Mouse (Mus musculus): ENCODE results near the gene Tsacc. TPM values are rescaled to one million over a fixed set of nuclear protein-coding genes. Genes with fewer than 3 reads are reported as not detected.

Tsacc gene
- polyA plus RNA-seq (2017; shearing (Covaris generic)), result 1 to 10 TPM; 4.3 to 6.7 TPM

DNA sequence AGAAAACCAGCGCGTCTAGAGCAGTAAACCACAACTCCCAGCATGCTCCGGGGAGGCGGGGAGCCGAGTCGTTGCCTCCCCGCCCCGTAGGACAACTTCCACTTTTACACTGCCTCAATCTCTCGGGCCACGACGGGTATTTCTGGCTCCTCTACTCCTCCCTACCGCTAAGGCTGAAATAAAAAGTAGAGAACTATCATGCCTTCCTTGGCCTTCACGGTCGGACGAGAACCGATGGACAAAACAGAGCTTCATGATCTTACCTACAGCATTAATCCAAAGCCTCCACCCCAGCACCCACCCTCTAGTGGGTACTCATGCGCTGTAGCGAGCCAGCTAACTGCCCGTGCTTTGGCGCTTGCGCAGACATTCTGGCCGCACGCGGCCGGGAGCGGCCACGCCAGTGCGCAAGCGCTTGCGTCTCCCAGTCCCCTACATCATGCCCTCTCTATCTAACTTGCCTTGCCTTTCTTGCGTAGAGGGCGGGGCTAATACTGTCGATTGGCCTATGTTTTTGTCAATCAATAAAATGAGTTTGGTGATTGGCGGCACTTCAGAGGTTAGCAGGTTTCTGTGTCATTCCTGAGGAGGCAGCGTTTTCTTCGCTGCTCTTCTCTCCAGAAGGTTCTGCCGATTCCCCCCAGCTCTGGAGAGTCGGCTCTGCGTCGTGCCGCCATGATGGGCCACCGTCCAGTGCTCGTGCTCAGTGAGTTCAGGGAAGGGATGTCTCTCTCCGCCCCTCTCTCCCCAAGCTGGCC is at the start of gene Tsacc, which contains the start of gene Cct3:
Gene Tsacc (minus strand): TSS at position 439 of the 758 bp plus-strand sequence.
Gene Cct3 (plus strand): TSS at position 556 of the 758 bp plus-strand sequence.

DNA sequence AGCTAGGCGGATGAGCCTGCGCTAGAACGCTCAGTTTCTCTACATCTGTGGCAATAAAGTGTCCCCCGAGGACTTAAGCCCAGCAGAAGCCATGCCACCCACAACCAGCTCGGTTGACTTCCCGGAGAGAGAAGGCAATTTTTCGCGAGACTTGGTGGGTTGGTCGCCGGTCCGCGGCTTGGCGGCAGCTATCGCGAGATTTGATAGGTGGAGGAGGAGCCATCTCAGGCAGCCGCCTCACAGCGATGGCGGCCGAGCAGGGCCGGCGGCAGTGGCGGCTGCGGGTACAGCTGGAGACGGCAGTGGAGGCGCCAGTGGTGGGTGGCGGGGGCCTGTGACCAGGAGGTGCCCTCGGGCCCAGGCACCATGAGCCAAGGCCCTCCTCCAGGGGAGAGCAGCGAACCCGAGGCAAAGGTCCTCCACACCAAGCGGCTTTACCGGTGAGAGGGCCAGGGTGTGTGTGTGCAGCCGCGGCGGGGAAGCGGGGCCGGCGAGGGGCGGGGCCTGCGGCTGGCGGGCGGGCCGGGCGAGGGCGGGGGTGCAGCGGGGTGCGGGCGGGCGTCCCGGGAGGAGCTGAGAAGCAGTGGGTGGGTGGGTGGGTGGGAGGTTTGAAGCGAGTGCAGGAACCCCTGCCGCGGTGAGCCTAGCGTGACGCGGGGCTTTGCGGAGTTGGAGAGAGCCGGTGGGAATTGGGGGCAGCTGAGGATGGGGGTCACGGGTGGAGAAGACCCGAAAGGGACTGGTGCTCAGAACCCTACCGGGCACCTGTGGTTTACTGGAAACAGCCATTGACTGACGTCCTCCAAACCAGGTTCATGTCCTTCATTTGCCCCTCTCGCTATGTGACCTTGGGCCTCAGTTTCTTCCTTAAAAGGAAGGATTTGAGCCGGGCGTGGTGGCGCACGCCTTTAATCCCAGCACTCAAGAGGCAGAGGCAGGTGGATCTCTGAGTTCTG is 39.5 kb upstream of the Tsacc start, which contains the start of the genes Tmem79 and Smg5:
Gene Tmem79 (minus strand): TSS at position 91 of the 956 bp plus-strand sequence.
Gene Smg5 (plus strand): TSS at position 203 of the 956 bp plus-strand sequence.

GRCm38 (mm10) chr3:88324951-88325405 is 28.2 kb upstream of the Tsacc start, which contains the start of gene Glmp:
TSS of gene Glmp (plus strand) at chr3:88325023.

GRCm38 (mm10) chr3:88287110-88287509 is 9.7 kb downstream of the Tsacc start, which contains the start of gene Gm38392:
TSS of gene Gm38392 (minus strand) at chr3:88287210.

DNA sequence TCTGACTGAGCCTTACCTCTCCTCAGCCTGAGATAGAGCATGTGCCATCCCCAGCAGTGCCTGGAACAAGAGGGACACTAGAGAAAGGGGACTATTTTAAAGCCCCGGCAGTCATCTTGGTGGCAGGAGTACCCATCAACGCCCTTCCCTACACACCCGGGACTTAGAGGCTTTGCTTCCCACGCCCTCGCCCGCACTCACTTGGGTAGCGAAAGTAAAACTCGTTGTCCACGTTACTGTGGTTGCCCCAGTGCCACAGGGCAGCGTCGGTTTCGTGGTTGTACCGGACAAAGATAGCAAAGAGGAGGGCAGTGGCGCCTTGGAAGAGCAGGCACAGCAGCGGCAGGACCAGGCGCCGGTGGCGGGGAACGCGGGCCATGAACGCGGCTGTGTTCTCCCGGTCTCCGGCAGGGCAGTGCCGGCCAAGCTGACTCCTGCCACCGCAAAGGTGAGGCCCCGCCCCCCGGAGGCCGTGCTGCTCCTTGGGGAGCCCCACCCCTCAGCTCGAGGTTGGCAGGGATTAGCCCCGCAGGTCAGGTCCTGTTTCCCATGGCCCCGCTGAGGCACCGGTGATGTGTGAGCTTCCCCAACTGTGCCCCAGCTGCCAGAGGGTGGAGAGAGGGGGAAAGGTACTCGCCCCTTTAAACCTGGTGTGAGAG is 42.4 kb downstream of the Tsacc start, which contains the start of gene Rhbg:
Gene Rhbg (minus strand): TSS at position 442 of the 659 bp plus-strand sequence.

Other genes starting within 250 kb of the Tsacc start
- gene Naxe, start 238.5 kb downstream of the Tsacc start, polyA plus RNA-seq (2017; shearing (Covaris generic)), result 100 to 1,000 TPM in 1 of 2 experiments, 10 to 100 TPM in 1; 83.1 to 104 TPM
- gene Ttc24, start 218.7 kb downstream of the Tsacc start, polyA plus RNA-seq (2017; shearing (Covaris generic)), result under 1 TPM in 1 of 2 experiments, not detected in 1; 0.07 TPM
- 1 to 10 TPM in 1 of 2 experiments, under 1 TPM in 1; 0.61 to 2.1 TPM for gene Iqgap3, start 215.0 kb downstream of the Tsacc start, polyA plus RNA-seq (2017; shearing (Covaris generic))
- gene Mef2d, start 154.6 kb downstream of the Tsacc start, polyA plus RNA-seq (2017; shearing (Covaris generic)), result 10 to 100 TPM; 71.6 to 97.8 TPM
- under 1 TPM; 0.12 to 0.17 TPM for gene Rhbg, start 42.3 kb downstream of the Tsacc start, polyA plus RNA-seq (2017; shearing (Covaris generic))
- not detected for gene Gm38392, start 9.8 kb downstream of the Tsacc start, polyA plus RNA-seq (2017; shearing (Covaris generic))
- gene Cct3, start 117 bp upstream of the Tsacc start, polyA plus RNA-seq (2017; shearing (Covaris generic)), result 100 to 1,000 TPM; 267 to 334 TPM
- gene Glmp, start 28.0 kb upstream of the Tsacc start, polyA plus RNA-seq (2017; shearing (Covaris generic)), result 100 to 1,000 TPM; 268 to 447 TPM
- gene Tmem79, start 39.1 kb upstream of the Tsacc start, polyA plus RNA-seq (2017; shearing (Covaris generic)), result 1 to 10 TPM in 1 of 2 experiments, under 1 TPM in 1; 0.76 to 1.9 TPM
- 10 to 100 TPM; 43.8 to 45.7 TPM for gene Smg5, start 39.3 kb upstream of the Tsacc start, polyA plus RNA-seq (2017; shearing (Covaris generic))
- gene Paqr6, start 67.6 kb upstream of the Tsacc start, polyA plus RNA-seq (2017; shearing (Covaris generic)), result not detected
- gene Bglap3, start 75.7 kb upstream of the Tsacc start, polyA plus RNA-seq (2017; shearing (Covaris generic)), result not detected
- not detected for gene Bglap2, start 81.7 kb upstream of the Tsacc start, polyA plus RNA-seq (2017; shearing (Covaris generic))
- gene Bglap, start 87.5 kb upstream of the Tsacc start, polyA plus RNA-seq (2017; shearing (Covaris generic)), result not detected
- gene Pmf1, start 113.3 kb upstream of the Tsacc start, polyA plus RNA-seq (2017; shearing (Covaris generic)), result 10 to 100 TPM; 39.3 to 53.6 TPM
- 10 to 100 TPM; 12.4 to 16.7 TPM for gene Slc25a44, start 128.1 kb upstream of the Tsacc start, polyA plus RNA-seq (2017; shearing (Covaris generic))
- 100 to 1,000 TPM in 1 of 2 experiments, 10 to 100 TPM in 1; 42.2 to 122 TPM for gene Sema4a, start 164.2 kb upstream of the Tsacc start, polyA plus RNA-seq (2017; shearing (Covaris generic))
- gene Lmna, start 213.0 kb upstream of the Tsacc start, polyA plus RNA-seq (2017; shearing (Covaris generic)), result 10 to 100 TPM in 1 of 2 experiments, 1 to 10 TPM in 1; 7.7 to 30.9 TPM
- gene Mex3a, start 235.4 kb upstream of the Tsacc start, polyA plus RNA-seq (2017; shearing (Covaris generic)), result under 1 TPM; 0.21 to 0.33 TPM

Data from activated CD4-positive, CD25-positive, alpha-beta regulatory T cell (primary cell).